Mouse (Mus musculus): ENCODE data around the gene Morc2a. TPM values are rescaled to one million over a fixed set of nuclear protein-coding genes. Genes with fewer than 3 reads are reported as not detected.

Gene Morc2a
- polyA plus RNA-seq (2012; ENCODE audit: low replicate concordance), result 6.5 and 9.4 TPM in 2 replicates

GRCm38 (mm10) chr11:3648964-3649841 lies at the start of gene Morc2a:
Gene Morc2a, plus strand, starts transcription at chr11:3649191.

Other genes starting within 250 kb of the Morc2a start
- gene Limk2, start 240.0 kb upstream of the Morc2a start, polyA plus RNA-seq (2012; ENCODE audit: low replicate concordance), result 41.2 and 43.4 TPM in 2 replicates
- 3.0 and 3.5 TPM in 2 replicates for gene Rnf185, start 196.8 kb upstream of the Morc2a start, polyA plus RNA-seq (2012; ENCODE audit: low replicate concordance)
- 0.18 and 0.57 TPM in 2 replicates for gene Pla2g3, start 160.9 kb upstream of the Morc2a start, polyA plus RNA-seq (2012; ENCODE audit: low replicate concordance)
- gene Inpp5j, start 144.4 kb upstream of the Morc2a start, polyA plus RNA-seq (2012; ENCODE audit: low replicate concordance), result 0.30 and 1.5 TPM in 2 replicates
- 21.2 and 57.7 TPM in 2 replicates for gene Selenom, start 134.5 kb upstream of the Morc2a start, polyA plus RNA-seq (2012; ENCODE audit: low replicate concordance)
- gene Smtn, start 108.6 kb upstream of the Morc2a start, polyA plus RNA-seq (2012; ENCODE audit: low replicate concordance), result 6.1 and 17.3 TPM in 2 replicates
- 0.02 and 0.04 TPM in 2 replicates for gene Osbp2, start 214.7 kb downstream of the Morc2a start, polyA plus RNA-seq (2012; ENCODE audit: low replicate concordance)
- 0.04 TPM in 1 of 2 replicates, not detected in the other for gene 4921536K21Rik, start 245.9 kb downstream of the Morc2a start, polyA plus RNA-seq (2012; ENCODE audit: low replicate concordance)
- 0.04 and 0.18 TPM in 2 replicates for gene Dusp18, start 246.0 kb downstream of the Morc2a start, polyA plus RNA-seq (2012; ENCODE audit: low replicate concordance)